Mouse (Mus musculus) right cerebral cortex, adult 2 months (tissue): Measurements from ENCODE around the gene Ahdc1.

Experiments used
- DNase-seq, 2 experiments: peaks; one replicate each; pipeline ENCODE4 v3.0.0; 2021 to 2022; ENCODE audit warnings: low spot score in 2 of 2

Gene Ahdc1

DNA sequence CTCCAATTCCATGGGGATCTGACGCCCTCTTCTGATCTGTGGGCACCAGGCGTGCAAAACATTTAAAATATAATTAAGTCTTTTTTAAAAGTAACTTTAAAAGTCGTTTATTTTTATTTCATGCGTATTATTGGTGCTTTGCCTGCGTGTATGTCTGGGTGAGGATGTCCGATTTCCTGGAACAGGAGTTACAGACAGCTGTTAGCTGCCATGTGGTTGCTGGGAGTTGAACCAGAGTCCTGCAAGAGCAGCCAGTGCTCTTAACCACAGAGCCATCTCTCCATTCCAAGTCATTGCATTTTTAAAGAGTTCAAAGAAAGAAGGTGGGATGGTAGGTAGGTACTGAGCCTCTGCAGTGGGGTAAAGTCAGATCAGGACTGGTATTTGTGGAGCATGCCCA is 43.5 kb downstream of the Ahdc1 start:
- no peak for DNase-seq

- DNase-seq = no peak
Measured at GRCm38 (mm10) chr4:133055163-133055951, 44.3 kb downstream of the Ahdc1 start.

DNA sequence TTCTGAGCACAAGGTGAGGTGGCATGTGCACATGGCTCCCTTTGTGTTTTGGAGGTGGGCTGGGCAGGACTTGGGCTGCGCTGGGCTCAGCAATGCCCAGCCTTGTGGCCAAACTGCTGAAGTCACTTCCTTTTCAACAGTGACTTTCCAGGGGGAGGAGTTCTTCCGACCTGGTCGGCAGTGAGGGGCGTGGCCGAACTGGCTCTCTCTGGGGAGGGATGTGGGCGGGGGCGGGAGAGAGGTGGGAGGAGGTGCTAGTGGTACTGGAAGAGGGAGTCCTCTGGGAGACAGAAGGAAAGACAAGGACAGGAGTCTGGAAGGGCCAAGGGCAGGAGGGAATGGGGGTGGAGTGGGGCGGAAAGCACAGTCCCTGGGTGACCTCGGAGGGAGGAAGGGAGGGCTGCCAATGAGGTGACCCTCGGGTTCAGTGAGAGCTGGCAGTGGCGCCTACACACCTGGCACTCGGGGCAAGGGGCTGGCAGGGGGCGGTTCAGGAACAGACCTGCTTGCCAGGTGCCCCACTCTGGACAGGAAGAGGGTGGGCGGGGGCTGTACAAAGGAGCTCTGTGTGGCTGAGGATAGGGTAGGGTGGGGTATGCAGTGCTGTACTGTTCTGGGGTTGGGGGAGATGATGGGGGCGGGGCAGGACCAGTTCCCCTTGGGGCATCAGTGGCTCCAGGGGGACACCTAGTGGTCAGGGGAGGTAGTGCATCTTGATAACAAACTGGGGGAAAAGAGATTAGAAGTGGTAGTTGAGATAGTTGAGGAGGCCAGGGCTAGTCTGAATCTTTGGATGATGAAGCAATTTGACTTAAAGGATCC is 45.2 kb downstream of the Ahdc1 start:
- DNase-seq = peak; percentile 74 to 80

GRCm38 (mm10) chr4:133057389-133058122 is 46.5 kb downstream of the Ahdc1 start:
- no peak for DNase-seq

DNA sequence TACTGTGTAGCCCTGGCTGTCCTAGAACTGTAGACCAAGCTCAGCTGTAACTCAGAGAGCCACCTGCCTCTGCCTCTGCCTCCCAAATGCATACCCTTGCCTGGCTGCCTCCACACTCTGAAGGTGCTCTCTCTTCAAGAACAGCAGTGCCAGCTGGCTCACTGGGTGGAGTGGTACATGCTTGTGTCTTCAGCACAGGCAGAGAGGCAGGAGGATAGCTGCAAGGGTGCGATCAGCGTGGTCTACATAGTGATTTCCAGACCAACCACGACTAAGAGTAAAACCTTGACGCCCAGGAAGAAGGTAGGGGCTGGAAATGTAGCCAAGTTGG is 47.0 kb downstream of the Ahdc1 start:
- no peak for DNase-seq

- no peak for DNase-seq
Measured at GRCm38 (mm10) chr4:133058513-133059480, 47.7 kb downstream of the Ahdc1 start.

DNA sequence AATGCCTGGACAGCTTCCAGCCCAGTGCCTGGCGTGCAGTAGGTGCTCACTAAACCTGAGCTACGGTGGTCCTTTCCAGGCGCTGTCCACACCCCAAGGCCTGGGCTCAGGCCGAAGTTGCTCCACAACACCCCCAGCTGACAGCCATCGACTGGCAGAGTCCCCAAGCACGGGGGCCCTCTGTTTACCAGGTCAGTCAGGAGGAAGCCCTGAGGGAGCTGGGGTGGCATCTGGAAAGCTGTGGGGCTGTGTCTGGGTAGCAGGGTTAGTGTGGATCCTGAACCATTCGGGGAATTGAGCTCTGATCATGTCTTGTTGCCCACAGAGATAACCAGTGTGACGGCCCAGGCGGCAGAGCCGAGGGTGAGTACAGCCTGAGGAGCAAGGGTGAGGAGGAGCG is 49.6 kb downstream of the Ahdc1 start:
- no peak for DNase-seq

DNA sequence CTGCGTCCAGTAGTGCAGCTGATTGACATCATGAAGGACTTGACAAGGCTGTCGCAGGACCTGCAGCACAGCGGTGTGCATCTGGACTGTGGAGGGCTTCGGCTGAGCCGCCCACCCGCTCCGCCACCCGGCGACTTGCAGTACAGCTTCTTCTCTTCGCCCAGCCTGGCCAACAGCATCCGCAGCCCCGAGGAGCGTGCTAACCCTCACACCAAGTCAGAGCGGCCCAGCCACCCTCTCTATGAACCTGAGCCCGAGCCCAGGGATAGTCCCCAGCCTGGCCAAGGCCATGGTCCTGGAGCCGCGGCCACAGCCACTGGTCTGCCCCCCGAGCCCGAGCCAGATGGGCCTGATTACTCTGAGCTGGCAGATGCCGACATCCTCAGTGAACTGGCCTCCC is 50.7 kb downstream of the Ahdc1 start:
- no peak for DNase-seq

DNA sequence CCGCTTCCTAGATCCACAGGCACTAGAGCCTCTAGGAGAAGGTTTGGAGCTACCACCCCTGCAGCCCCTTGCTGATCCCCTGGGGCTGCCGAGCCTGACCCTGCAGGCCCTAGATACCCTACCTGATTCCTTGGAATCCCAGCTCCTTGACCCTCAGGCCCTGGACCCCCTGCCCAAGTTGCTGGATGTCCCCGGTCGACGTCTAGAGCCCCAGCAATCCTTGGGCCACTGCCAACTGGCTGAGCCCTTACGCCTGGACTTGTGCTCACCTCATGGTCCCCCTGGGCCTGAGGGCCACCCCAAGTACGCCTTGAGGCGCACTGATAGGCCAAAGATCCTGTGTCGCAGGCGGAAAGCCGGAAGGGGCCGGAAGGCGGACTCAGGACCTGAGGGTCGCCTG is 51.2 kb downstream of the Ahdc1 start:
- no peak for DNase-seq

DNA sequence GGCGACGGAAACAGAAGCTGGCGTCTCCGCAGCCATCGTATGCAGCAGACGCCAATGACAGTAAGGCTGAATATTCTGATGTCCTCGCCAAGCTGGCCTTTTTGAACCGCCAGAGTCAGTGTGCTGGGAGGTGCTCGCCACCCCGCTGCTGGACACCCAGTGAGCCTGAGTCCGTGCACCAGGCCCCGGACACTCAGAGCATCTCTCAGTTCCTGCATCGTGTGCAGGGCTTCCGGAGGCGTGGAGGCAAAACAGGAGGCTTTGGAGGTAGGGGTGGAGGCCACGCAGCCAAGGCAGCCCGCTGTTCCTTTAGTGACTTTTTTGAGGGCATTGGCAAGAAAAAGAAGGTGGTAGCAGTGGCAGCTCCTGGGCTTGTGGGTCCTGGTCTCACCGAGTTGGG is 52.1 kb downstream of the Ahdc1 start:
- no peak for DNase-seq

GRCm38 (mm10) chr4:133063799-133064198 is 52.7 kb downstream of the Ahdc1 start:
- DNase-seq = no peak

DNA sequence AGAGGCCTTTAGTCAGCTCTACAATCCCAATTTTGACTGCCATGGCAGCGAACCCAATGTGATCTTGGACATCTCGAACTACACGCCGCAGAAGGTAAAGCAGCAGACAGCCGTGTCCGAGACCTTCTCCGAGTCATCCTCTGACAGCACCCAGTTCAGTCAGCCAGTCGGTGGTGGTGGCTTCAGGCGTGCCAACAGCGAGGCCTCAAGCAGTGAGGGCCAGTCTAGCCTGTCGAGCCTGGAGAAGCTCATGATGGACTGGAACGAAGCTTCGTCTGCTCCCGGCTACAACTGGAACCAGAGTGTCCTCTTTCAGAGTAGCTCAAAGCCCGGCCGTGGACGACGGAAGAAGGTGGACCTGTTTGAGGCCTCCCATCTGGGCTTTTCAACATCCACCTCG is 53.7 kb downstream of the Ahdc1 start:
- no peak for DNase-seq

DNA sequence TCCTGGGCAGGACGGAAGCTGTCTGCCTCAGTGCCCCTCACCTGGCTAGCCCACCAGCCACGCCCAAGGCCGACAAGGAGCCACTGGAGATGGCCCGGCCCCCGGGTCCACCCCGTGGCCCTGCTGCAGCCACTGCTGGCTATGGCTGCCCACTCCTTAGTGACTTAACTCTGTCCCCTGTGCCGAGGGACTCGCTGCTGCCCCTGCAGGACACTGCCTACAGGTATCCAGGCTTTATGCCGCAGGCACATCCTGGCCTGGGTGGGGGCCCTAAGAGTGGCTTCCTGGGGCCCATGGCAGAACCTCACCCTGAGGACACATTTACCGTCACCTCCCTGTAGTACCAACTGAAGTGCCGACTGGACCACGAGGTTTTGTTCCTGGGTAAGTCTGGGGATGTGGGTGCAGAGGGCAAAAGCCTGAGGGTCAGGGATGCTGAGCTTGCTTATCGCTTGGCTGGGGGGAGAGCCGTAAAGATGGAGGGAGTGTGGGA is 54.9 kb downstream of the Ahdc1 start:
- no peak for DNase-seq

- DNase-seq = no peak
Measured at GRCm38 (mm10) chr4:133068400-133069138, 57.5 kb downstream of the Ahdc1 start.

GRCm38 (mm10) chr4:133070388-133070787 is 59.3 kb downstream of the Ahdc1 start:
- DNase-seq = no peak

GRCm38 (mm10) chr4:133070821-133071372 is 59.8 kb downstream of the Ahdc1 start:
- no peak for DNase-seq

GRCm38 (mm10) chr4:133073192-133073591 is 62.1 kb downstream of the Ahdc1 start:
- DNase-seq = no peak

DNA sequence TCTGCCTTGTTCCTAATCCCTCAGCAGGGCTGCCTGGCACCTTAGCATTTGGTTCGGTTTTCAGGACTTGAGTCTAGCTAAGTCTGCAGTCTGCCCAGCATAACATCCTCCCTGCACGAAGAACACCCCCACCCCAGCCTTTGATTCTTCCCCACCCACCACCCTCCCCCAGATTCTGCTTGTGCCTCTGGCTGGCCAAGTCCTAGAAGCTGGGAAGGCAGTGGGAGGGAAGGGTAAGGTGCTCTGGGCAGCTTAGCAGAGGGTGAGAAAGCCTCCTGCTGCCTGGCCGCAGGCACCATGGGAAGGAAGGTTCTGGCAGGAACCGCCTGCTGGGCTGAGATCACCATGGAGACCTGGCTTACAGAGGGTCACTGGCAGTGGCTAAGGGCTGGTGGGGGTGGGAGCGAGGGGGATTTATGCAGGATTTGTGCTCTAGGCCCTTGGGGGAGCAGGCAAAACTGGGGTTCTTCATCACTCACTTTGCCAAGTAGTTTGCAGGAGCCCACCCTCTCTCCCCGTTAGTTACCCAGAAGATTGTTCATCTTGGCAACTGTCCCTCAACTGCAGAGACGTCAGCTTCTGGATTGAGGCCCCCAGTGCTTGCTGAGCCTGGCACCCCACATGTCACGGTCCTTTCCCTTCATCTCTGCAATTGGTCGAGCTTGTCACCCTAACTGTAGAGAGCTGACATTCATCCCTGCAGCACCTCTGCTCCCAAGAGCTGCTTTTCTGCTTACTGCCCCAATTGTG is 63.2 kb downstream of the Ahdc1 start:
- peak; percentile 58 to 59 for DNase-seq

- DNase-seq = peak in 1 of 2 experiments; percentile 54
Measured at GRCm38 (mm10) chr4:133074894-133075572, 64.0 kb downstream of the Ahdc1 start.
